Mouse (Mus musculus) E14TG2a.4 (cell line): ENCODE data around the gene Tes.

ENCODE experiments used
- CTCF ChIP-seq: conservative IDR thresholded peaks from 2 replicates; pipeline ENCODE4 v1.5.1; 2014; ENCODE audit warnings: low read length
- NANOG ChIP-seq: IDR thresholded peaks from 2 replicates; pipeline ENCODE4 v1.6.1; 2014; ENCODE audit warnings: borderline replicate concordance, low read length, mixed read lengths
- POU5F1 ChIP-seq: IDR thresholded peaks from 2 replicates; pipeline ENCODE4 v1.6.1; 2014; ENCODE audit warnings: low read length, borderline replicate concordance

GRCm38 (mm10) chr6:17053028-17053660, 11.8 kb upstream of the Tes start:
- TF ChIP-seq CTCF (no peak), POU5F1 (no peak), NANOG (no peak)
